Mouse (Mus musculus) stomach, postnatal 0 days (tissue): ENCODE results near the gene Abl1. TPM values are rescaled to one million over a fixed set of nuclear protein-coding genes. Genes with fewer than 3 reads are reported as not detected.
A peak's percentile ranks its signal among the peaks of the same experiment; 100 is the strongest.

Source experiments
- ATAC-seq: fragments of 200-750 bp; cut with Nextera tagmentation; 2 replicates; pipeline ENCODE4 v1.8.0; 2017; ENCODE audit not compliant: low FRiP score, low TSS enrichment
- DNase-seq: peaks from one replicate; pipeline ENCODE4 v3.0.0-alpha.2; 2016; ENCODE audit warnings: low spot score
- H3K27ac ChIP-seq: fragments of 300-500 bp; sonication (generic); replicated peaks from 2 replicates; pipeline ENCODE4 v1.5.1; 2014; ENCODE audit warnings: mild to moderate bottlenecking, control low read depth
- H3K27me3 ChIP-seq: fragments of 300-500 bp; sonication (generic); 2 replicates; pipeline ENCODE4 v1.6.1; 2014; ENCODE audit warnings: low read length; ENCODE audit not compliant: control insufficient read depth, insufficient read depth
- H3K36me3 ChIP-seq: fragments of 300-500 bp; sonication (generic); 2 replicates; pipeline ENCODE4 v1.6.1; 2014; ENCODE audit warnings: low read length, mixed read lengths; ENCODE audit not compliant: control insufficient read depth, insufficient read depth
- H3K4me1 ChIP-seq: fragments of 300-500 bp; sonication (generic); replicated peaks from 2 replicates; pipeline ENCODE4 v1.6.1; 2014; ENCODE audit warnings: antibody characterized with exemption; ENCODE audit not compliant: control insufficient read depth, insufficient read depth
- H3K4me2 ChIP-seq: fragments of 300-500 bp; sonication (generic); replicated peaks from 2 replicates; pipeline ENCODE4 v1.6.1; 2014; ENCODE audit warnings: low read depth, mild to moderate bottlenecking, control low read depth, moderate library complexity
- H3K4me3 ChIP-seq: fragments of 300-500 bp; sonication (generic); 2 replicates; pipeline ENCODE4 v1.5.1; 2014; ENCODE audit warnings: low read depth, low read length, control low read depth
- H3K9ac ChIP-seq: fragments of 300-500 bp; sonication (generic); 2 replicates; pipeline ENCODE4 v1.6.1; 2014; ENCODE audit warnings: mild to moderate bottlenecking, low read length, control low read depth, mixed read lengths
- H3K9me3 ChIP-seq: fragments of 300-500 bp; sonication (generic); 2 replicates; pipeline ENCODE4 v1.6.1; 2016; ENCODE audit warnings: low read length; ENCODE audit not compliant: control insufficient read depth
- CTCF ChIP-seq: IDR thresholded peaks from 2 replicates; pipeline ENCODE4 v1.5.1; 2016; ENCODE audit warnings: antibody characterized with exemption, low read depth, mild to moderate bottlenecking, moderate library complexity
- EP300 ChIP-seq: optimal IDR thresholded peaks from 2 replicates; pipeline ENCODE3; 2016; ENCODE audit warnings: antibody characterized with exemption
- WGBS: fragments of 180-500 bp; shearing (Covaris S2); extraction: QIAGEN DNeasy Blood & Tissue Kit; methylation state at CpG from one replicate; pipeline ENCODE4 v1.1.7; 2014; 5-methylcytosine and 5-hydroxymethylcytosine counted together
- polyA plus RNA-seq: library from polyadenylated mRNA; unstranded; fragments of >200 nt; fragmentation: Nextera tagmentation; extraction: Ambion mirVana; gene quantifications from 2 replicates; pipeline ENCODE4 v1.2.1, GENCODE M21; 2015

The Abl1 gene
- polyA plus RNA-seq, result 11.1 and 11.5 TPM in 2 replicates

DNA sequence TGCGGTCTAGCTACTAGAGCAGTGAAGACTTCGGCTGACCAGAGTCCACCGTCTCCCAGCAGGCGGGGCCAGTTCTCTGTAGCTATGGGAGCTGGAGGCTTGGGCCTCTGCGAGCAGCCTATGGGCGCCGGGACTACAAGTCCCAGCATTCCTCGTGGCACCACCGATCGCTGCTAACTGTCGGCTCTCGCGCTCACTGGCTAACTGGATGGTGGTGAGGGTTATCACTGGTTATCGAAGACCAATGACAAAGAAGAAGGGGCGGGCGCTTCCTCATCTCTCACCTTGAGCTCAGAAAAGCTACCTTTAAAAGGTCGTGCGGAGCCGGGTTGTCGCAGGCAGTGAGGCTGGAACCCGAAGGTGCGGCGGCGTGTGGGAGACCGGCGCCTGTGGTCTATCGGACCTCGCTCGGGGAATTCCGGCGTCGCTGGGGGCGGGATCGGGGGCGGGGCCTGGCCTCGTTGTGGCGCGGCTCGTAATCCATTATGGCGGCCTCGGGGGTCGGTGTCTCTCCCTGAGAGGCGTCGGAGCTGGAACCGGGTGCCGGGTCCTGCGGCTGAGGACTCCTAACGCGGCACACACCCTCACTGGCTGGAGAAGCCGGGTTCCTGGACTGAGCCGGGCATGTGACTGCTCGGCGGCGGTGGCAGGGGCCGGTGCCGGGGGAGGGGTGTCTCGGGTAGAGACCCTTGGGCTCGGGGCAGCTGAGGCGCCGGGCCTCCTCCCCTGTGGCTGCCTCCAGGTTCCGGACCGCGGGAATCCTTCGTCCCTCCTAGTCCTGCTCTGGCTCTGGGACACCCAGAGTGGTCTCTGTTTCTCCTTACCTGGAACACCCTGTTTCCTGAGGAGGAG is at the start of gene Abl1:
Gene Abl1, plus strand, starts transcription at position 303 of the 852 bp plus-strand sequence.
- Histone ChIP-seq H3K9ac (peak within 1 kb of the TSS; percentile 96), H3K4me3 (peak within 1 kb of the TSS; percentile 100), H3K27me3 (no peaks in the 10 kb centered on the region), H3K27ac (peak within 1 kb of the TSS; percentile 97), H3K9me3 (no peaks in the 10 kb centered on the region), H3K4me1 (peaks cover 3% of the 10 kb centered on the region; the same call in 1 of the 2 replicates), H3K36me3 (no peaks in the 10 kb centered on the region), H3K4me2 (peak within 1 kb of the TSS; percentile 85)
- peak; percentile 70 for TF ChIP-seq CTCF
- TF ChIP-seq EP300, result no peak
- under 1% methylated on average over 51 of the region's 64 CpGs for WGBS
- DNase-seq, result peak; percentile 95
- ATAC-seq, result peak; percentile 100

DNA sequence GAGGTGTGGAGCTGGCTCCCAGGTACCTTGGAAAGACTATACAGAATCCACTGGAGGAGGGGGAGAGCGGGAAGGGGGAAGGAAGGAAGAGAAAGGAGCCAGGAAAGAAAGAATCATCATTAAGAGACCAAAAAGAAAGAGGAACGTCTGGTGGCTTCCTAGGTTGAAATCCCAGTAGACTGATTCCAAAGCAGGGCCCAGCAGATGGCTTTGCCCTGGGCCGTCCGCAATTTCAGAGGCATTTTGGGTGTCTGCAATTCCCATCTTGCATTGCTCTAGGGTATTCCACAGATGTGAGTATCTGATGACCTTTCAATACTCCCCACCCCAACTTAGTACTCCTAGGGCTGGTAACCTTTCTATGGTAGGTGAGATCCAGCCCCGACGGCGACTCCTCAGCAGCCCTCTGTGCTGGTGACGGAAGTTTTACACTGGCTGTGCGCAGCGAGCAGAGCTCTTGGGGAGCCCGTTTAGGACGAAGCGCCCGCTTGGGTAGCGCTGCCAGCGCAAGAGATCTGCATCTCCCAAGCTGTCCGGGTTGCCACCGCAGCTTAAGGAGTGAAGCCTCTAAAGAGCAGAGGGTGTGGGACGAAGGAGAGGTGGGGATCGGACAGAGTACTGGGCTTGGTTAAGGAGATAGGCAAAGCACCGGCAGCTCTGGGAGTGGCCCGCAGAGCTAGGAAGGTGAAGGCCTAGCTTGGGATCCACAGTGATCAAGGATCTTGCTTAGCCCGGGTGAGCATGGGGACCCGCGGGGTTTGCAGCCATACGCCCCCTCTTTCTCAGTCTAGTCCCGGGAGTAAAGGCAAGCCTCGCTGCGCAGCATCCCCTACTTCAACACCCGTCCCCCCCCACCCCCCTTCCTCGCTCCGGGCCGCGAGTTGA is 49.4 kb upstream of the Abl1 start:
- DNase-seq (no peak), ATAC-seq (no peak)
- 3% methylated on average over 30 of the region's 34 CpGs for WGBS
- no peaks in the 10 kb centered on the region for H3K9me3 ChIP-seq
- TF ChIP-seq EP300, result no peak
- no peak for TF ChIP-seq CTCF
- peaks cover 3% of the 10 kb centered on the region; the same call in 1 of the 2 replicates for H3K4me1 ChIP-seq
- H3K27ac ChIP-seq, result no peak overlapping the region
- no peak overlapping the region for H3K4me3 ChIP-seq
- H3K36me3 ChIP-seq, result no peaks in the 10 kb centered on the region
- peaks cover 48% of the 10 kb centered on the region for H3K27me3 ChIP-seq
- H3K4me2 ChIP-seq, result no peak overlapping the region
- H3K9ac ChIP-seq, result no peak overlapping the region

GRCm38 (mm10) chr2:31639466-31639760 is 48.8 kb upstream of the Abl1 start:
- under 1% methylated on average over 12 of the region's 13 CpGs for WGBS
- H3K4me2 ChIP-seq, result no peak overlapping the region
- H3K4me3 ChIP-seq, result no peak overlapping the region
- TF ChIP-seq CTCF (no peak), EP300 (no peak)
- H3K27ac ChIP-seq, result no peak overlapping the region
- no peaks in the 10 kb centered on the region for H3K9me3 ChIP-seq
- H3K27me3 ChIP-seq, result peaks cover 48% of the 10 kb centered on the region
- DNase-seq, result no peak
- no peaks in the 10 kb centered on the region for H3K36me3 ChIP-seq
- H3K4me1 ChIP-seq, result peaks cover 3% of the 10 kb centered on the region; the same call in 1 of the 2 replicates
- H3K9ac ChIP-seq, result no peak overlapping the region
- no peak for ATAC-seq

DNA sequence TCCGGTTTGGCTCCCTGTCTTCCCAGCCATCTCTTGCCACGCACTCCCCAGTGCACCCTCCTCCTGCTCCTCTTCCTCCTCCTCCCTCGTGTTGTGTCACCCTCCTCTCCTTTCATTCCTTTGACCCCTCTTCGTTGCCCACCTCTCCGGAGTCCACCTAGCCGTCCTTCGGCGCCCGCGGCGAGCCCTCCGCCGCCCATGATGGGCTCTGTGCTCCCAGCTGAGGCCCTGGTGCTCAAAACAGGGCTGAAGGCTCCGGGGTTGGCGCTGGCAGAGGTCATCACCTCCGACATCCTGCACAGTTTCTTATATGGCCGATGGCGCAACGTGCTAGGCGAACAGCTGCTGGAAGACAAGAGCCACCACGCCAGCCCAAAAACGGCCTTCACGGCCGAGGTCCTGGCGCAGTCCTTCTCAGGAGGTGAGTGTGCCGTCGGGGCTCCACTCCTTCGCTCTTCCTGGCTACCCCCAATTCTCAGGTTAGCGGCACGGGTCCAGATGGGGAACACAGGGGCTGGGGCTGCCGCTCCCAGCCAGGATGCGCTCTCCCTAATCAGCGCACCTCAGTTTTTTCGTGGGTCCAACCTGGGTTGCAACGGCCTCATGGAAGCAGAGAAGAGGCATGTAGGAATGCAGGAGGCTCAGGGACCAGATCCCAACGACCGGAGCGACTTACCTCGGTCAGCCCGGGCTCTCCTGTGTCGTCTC is 48.1 kb upstream of the Abl1 start, which contains the start of gene Prdm12:
Gene Prdm12, plus strand, starts transcription at position 137 of the 708 bp plus-strand sequence.
- Histone ChIP-seq H3K27me3 (peaks cover 44% of the 10 kb centered on the region), H3K36me3 (no peaks in the 10 kb centered on the region), H3K9me3 (no peaks in the 10 kb centered on the region), H3K4me2 (0 out of 2 replicates have a peak within 1 kb of the TSS, but pooled peaks have one; percentile 25), H3K4me3 (peak within 1 kb of the TSS; percentile 13), H3K4me1 (peaks cover 3% of the 10 kb centered on the region; the same call in 1 of the 2 replicates), H3K27ac (no peak within 1 kb of the TSS), H3K9ac (no peak within 1 kb of the TSS)
- no peak for DNase-seq
- no peak for ATAC-seq
- TF ChIP-seq EP300, result no peak
- no peak for TF ChIP-seq CTCF
- WGBS, result 3% methylated on average over 41 of the region's 41 CpGs

GRCm38 (mm10) chr2:31640609-31641507 is 47.3 kb upstream of the Abl1 start:
- DNase-seq (no peak), ATAC-seq (no peak)
- peaks cover 3% of the 10 kb centered on the region; the same call in 1 of the 2 replicates for H3K4me1 ChIP-seq
- no peak for TF ChIP-seq EP300
- TF ChIP-seq CTCF, result no peak
- H3K4me3 ChIP-seq, result peak overlapping the region; percentile 13; the same call in 1 of the 2 replicates
- H3K36me3 ChIP-seq, result no peaks in the 10 kb centered on the region
- H3K27me3 ChIP-seq, result peaks cover 40% of the 10 kb centered on the region
- H3K27ac ChIP-seq, result no peak overlapping the region
- H3K4me2 ChIP-seq, result 0 out of 2 replicates have a peak overlapping the region, but pooled peaks have one; percentile 25
- no peaks in the 10 kb centered on the region for H3K9me3 ChIP-seq
- no peak overlapping the region for H3K9ac ChIP-seq
- WGBS, result 1% methylated on average over 48 of the region's 48 CpGs
